Mouse (Mus musculus) A20 (cell line): ENCODE data around the gene Slc25a39.

Experiments used
- DNase-seq: peaks from one replicate; pipeline ENCODE4 v3.0.0-alpha.2; 2011; ENCODE audit warnings: low read depth, low spot score

Slc25a39 gene

DNA sequence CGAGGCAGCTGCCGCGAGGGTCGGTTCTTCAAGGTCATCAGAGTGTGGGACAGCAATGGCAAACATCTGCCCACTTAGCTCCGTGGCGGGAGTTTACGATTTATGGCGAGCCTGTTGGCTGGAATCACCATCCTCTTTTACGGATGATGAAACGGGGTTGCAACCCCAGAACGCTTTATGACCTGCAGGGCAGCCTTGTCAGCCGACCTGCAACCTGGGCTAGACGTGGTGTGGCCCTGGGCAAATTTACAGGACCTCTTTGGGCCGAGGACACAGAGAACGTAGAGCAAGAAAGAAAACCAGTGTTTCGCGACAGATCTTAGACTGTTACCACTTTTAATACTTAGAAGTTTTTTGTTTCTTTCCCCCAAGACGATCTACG, at the start of gene Slc25a39:
TSS of gene Slc25a39 (minus strand) at position 113 of the 382 bp plus-strand sequence.
- no peak for DNase-seq

DNA sequence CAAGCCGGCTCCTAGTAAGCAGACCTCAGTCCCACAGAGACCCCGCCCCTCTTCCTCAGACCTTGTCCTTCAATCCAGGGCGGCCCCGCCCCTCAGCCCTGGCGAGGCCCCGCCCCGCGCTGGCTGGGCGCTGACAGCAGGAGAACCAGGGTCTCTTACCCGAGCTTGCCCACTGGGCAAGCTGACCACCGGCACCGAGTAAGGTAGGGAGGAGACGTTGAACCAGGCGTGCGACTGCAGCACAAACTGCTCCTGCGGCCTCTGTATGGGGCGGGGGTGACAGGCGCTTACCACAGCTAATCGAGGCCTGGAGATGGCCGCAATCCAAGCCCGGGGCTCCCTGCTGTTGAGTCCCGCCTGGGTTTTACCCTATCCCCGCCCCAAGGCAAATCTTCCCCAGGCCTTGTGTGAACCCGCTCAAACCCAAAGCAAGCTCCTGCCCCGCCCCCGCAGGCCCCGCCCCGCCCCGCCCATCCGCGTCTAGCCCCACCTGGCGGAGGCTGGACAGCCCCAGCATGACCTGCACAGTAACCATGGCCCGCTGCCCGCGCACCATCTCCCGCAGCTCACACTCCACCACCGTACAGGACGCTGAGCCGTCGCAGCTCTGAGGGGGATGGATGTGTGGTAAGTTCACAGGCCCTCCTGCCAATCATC, 48.1 kb upstream of the Slc25a39 start:
- DNase-seq, result peak; percentile 85

DNA sequence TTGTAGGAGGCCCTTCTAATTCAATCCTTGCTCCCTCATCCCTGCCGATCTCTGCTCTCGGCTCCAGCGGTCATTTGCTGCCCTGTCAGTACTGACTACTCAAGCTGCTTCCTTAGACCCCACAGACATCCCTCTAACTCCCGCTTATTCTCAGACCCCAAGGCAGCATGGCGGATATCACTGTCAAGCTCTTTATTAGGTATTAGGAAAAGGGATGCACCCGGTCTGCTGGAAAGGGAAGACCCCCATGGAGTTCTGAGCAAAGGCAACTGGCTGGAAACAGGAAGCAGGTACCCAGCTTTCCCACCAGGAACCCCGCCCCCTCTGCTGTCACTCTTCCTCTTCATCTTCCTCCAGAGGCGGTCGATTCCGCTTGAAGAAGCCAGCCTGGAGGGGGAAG, 45.4 kb upstream of the Slc25a39 start:
- no peak for DNase-seq

DNA sequence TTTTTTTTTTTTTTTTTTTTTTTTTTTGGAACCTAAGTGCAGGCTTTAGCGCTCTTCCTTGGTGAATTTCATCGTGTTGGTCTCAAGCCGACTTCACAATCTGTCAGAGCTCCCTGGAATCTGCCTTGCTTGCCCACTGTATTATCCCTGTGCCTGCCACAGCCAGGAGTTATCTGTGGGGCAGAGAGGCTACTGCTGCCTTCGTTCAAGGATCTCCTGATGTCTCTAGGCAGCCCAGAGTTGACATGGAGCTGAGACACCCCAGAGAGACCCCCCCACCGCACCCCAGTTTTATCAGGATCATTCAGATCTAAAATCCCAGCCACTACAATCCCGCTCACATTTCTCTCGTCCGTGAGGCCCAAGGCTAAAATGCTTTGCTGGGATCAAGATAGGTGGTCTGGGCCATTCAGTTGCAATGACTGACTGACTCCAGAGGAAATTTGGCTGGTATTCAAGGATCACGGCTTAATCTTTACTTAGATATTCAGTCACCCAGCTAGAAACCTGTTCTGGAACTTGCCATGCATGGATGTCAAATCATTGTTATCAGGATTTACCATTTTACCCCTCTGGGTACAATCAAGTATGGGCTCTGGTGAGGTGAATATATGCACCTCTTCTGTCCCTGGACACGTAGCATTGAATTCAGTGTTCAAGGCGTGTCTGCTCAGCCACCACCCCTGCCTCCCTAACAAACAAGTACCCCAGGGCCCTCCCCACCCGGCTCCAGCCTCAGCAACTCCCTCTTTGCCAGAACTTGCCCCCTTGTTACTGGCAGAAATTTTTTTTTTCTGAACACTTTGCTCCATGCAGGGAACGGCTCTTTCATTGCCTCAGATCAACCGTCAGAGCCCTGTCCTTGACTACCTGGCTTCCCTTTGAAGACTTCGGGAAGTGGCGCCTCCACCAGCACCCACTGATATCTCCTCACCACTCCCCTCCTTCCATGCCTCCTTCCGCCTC, 41.6 kb upstream of the Slc25a39 start:
- no peak for DNase-seq

DNA sequence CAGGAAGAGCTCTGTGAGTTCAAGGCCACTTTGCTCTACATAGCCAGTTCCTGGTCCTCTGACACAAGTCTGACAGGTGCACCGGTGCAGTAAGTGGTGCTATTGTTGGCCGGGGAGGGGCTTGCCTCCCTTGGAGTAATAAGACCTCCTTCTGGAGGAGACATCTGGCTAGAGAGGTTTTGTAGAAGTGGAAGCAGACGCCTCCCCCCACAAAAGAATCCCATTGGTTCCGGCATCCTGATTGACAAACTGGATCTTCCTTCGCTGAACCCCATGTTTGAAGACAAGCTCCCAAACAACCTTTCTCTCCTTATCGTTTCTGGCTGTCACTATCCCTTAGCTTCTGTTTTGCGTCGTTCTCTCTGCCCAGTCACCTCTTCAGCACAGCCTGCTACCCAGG, 40.6 kb upstream of the Slc25a39 start:
- no peak for DNase-seq

DNA sequence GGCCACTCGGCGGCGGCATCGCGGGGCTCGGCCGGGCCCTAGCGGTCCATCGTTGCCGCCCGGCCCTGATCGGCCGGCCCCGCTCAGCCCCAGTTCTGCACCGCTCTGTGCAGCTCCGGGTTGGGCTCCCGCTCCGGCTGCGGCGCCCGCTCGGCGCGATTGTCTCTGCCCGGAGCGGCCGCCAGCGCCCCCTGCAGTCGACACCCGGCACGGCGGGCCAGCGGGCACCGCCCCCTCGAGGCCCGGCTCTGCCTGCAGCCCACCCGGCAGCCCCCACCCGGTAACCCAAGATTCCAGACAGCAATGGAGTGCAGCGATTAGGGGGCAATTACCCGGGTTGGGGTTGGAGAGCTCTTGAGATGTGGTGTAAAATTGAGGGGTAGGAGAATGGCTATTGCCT, 39.8 kb upstream of the Slc25a39 start, which contains the start of gene Fam171a2:
TSS of gene Fam171a2 (minus strand) at position 186 of the 400 bp plus-strand sequence.
- DNase-seq, result peak; percentile 68

DNA sequence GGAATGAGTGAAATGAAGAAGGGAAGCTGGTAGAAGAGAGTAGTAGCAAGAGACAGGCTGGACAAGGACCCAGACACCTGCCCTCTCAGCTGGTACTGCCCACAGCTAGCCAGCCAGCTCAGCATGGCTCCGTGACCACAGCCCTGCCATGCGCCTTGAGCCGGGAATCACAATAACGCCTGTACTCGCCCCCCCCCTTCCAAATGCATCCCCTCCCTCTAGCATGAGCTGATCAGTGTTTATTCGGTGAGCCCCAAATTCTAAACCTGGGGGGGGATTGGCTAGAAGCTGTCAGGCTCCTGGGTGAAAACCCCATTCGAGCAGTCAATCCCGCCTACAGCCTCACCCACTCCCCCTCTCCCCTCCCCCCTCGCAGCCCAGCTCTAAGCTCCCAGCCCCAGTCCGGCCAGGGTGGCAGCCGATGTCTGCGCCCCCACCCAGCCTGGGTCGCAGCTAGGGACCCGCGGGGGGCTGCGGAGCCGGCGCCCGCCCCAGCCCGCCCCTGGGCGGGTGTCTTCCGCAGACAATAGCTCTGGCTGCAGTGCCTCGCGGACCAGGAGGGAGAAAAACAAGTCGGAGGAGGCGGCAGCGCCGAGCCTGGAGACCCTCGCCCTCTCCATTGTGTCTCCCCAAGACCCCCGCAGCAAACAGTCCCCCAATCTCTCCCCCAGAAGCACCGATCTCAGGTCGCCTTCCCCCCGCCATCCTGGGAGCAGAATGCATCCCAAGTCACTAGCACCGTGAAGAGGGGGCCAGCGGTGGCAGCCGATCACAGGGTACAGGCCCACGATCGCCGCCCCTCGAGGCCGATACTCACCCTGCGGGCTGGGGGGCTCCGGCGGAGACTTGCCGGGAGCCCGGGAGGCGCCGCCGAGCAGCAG, 39.1 kb upstream of the Slc25a39 start:
- no peak for DNase-seq

DNA sequence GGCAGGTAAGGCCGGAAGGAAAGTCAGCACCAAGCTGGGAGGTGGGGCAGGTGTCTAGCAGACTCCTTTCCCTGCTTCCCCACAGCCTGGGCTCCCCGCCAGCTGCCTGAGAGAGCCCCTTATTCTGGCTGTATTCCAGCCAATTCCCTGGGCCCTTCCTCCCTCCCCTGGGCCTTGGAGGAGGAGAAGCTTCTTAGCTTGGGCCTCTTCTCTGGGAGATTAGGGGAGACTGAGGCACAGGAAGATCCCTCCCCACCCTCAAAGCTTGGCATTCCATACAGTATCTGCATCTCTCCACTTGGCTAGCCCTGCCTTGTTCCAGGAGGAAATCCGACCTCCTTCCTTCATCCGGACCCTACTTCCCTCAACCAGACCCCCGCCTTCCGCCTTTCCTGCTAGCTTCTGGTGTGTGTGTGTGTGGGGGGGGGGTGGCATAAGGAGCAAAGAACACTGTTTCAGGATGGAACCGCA, 38.2 kb upstream of the Slc25a39 start:
- no peak for DNase-seq

DNA sequence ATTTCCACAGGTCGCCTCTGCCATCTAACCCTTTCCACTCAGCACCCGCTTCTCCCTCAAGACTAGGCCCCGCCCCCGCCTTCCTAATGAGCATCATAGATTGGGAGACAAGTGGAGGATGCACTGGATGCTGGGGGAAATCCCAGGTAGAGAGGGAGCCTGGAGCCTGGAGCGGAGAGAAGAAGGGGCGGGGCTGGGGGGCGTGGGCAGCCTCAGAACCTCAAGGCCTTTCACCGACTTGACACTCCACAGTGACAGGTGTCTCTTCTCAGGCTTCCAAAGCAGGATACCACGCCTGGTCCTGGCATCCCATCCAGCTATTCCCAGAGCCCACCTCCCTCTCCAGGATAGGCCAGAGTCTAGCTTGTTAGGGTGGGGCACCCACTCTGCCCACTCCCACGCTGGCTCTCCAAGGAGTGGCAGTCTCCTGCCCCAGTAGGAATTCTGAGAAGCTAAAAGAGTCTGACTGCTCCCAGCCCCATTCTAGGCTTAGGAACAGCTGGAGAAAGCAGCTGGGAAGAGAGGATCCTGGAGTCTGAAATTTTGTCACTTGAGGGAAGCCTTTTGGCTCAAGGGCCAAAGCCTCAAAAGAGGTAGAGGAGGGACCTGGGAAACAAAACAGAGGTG, 37.6 kb upstream of the Slc25a39 start:
- DNase-seq, result no peak

DNA sequence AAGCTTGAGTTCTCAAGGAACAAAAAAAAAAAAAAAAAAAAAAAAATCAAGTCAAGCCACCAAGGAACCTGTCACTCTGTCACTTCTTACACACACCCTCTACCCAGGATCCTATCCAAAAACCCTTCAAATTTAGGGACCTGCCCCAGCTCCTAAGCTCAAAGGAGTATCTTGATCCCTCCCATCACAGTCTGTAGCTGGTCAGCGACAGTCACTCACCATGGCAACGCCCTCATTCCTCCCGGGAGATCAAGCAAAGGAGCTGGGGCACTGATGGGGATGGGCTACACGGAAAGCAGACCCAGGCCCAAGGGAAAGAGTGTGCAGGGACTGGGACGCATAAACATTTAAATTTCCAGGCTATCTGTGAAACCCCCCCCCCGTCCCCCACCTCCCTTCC, 37.0 kb upstream of the Slc25a39 start:
- no peak for DNase-seq

DNA sequence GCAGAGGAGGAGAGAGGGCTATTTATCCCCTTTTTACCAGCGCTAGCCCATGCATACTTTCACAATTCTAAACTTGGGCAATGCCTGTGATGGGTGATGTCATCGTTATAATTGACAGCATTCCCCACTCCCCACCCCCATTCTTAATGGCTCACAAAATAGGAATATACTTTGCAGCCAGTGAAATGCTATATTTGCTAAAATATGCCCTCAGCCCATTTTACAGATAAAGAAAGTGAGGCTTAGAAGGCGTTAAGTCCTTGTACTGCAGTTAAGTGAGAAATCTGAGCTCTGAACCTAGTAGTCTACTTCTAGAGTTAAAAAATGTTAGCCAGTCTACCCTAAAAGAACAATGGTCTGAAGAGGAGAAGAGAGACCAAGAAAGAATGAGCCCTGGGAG, 36.6 kb upstream of the Slc25a39 start:
- no peak for DNase-seq

DNA sequence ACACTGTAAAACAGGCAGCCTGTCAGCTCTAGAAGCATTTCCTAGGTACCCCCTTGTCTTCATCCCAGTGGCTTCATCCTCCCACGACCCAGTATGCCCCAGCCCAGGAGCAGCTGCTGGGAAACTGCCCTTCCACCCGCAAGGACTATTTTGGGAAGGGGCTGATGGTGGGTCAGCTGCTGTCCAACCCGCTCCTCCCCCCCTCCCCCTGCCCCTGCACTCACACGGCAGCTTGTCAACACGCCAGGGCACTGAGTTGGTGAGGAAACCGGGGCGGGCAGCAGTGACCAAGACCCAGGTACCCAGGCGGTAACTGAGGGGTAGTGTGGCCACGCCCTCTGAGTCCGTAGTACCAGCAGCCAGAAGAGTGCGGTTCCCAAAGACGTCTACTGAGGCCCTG, 36.0 kb upstream of the Slc25a39 start:
- DNase-seq, result no peak

DNA sequence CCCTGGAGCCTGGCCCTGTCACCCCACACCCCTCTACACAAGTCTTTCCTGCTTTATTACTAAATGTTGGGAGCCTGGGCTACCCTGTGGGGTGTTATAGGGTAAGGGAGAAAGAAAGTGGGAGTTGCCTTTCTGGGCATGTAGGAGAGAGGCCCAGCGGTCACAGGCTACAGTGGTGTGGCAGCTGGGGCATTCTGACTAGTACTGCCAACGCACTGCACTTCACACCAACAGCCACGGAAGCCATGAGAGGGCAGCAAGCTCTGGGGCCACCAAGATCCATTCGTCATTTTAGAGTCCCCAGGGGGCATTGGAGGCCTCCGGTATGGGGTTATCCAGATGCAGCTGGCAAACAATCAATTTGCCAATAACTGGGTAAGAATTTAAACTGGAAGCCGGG, 34.3 kb upstream of the Slc25a39 start:
- no peak for DNase-seq

DNA sequence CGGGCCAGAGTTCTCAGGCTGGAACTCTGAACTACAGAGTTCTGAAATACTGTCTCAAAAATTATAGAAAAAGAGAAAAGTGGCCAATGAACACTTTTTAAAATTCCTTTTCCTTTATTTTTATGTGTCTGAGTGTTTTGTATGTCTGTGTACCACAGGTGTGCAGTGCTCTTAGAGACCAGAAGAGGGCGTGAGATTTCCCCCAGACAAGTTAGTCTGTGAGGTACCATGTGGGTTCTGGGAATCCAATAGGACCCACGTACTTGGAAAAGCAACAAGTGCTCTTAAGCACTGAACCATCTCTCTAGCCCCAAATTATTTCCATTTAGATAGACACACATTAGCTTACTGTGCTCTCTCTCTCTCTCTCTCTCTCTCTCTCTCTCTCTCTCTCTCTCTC, 33.7 kb upstream of the Slc25a39 start:
- no peak for DNase-seq

DNA sequence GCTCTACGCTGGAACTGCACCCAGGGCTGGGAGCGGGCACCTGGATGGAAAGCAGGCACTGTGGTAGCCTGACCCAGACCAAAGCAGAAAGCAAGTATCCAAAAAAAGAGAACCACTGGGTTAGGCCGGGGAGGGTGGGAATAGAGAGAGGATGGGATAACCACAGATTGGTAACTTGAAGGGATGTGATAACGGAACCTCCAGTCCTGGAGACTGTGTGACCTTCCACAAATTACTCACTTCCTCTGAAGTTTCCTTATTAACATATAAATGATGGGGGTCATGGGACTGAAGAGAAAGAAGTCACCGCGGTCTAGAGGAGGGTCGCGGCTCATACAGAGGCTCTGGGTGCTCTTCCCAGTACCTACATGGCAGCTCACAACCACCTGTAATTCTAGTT, 32.5 kb upstream of the Slc25a39 start:
- DNase-seq, result no peak

DNA sequence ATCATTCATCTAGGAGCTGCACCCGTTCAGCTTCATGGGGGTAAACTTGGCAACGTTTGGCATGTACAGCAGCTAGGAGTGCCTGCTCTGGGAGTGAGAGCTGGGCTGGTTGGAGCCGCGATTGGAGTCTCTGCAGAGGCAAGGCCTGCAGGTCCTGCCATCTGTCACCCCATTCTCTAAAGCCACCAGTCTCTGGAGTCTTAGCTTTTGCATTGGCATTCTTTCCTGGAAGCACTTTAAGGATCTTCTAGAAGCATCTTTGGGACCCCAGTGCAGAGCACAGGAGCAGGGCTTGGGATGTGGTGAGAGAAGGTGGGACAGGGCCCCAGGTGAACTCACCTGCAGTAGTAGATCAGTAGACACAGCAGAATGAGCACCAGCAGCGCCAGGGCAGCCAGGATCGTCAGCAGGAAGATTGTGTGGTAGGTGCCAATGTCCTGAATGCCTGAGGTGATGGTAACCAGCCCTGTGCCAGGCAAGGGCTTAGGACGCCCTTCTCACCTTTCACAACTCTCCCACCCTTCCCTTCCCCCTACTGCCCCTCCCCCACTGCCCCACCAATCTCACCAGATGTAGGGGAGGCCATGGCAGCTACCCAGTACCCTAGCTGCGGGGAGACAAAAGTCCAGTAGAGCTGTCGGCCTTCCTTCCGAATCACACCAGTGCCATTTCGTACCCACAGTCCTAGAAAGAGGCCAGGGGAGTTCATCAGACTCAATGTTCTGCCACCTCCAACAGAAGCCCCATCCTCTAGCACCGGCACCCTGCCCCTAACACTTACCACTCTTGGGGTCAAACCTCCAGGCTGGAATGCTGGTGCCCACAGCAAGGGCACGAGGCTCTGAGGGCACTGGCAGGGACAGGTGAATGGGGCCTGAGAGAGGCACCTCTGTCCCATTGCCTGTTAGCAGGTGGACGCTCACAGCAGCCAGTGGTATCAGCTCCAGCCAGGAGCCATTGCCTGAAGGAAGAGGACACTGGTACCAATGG, 31.6 kb upstream of the Slc25a39 start:
- no peak for DNase-seq

DNA sequence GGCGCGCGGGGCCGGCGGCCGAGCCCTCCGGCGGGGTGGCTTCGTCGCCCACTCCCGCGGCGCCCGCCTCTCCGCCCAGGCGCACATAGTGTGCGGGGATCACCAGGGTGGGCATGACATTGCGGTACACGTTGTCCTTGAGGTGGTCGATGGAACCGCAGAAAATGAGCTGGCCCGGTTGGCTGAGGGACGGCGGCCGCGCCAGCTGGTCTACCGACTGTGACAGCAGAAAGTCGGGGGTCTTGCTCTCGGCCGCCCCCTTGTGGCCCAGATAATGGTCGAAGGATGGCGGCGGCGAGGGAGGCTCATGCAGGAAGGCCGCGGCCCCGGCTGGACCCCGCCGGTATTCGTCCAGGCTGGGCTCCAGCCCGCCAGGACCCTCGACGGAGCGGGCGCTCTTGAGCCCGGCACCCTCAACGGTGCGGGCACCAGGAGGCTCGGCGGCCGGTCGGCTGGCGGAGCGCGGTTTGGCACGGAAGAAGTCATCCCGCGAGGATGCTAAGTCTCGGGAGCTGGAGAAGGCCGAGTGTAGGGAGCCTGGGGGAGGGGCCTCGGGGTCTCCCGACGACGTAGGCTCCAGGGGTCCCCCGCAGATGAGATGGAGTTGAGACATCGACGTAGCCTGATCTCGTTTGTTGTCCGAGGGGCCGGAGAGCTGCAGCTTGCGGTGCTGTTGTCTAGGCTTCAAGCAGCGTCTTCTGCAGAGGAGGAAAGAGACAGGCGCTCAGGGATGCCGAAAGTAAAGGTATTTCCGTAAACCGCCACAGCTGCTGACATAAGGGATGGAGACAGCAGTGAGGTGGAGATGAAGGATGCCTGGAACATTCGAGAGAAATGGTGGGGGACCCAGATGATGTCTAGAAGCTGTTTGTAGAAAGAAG, 30.7 kb upstream of the Slc25a39 start:
- no peak for DNase-seq

DNA sequence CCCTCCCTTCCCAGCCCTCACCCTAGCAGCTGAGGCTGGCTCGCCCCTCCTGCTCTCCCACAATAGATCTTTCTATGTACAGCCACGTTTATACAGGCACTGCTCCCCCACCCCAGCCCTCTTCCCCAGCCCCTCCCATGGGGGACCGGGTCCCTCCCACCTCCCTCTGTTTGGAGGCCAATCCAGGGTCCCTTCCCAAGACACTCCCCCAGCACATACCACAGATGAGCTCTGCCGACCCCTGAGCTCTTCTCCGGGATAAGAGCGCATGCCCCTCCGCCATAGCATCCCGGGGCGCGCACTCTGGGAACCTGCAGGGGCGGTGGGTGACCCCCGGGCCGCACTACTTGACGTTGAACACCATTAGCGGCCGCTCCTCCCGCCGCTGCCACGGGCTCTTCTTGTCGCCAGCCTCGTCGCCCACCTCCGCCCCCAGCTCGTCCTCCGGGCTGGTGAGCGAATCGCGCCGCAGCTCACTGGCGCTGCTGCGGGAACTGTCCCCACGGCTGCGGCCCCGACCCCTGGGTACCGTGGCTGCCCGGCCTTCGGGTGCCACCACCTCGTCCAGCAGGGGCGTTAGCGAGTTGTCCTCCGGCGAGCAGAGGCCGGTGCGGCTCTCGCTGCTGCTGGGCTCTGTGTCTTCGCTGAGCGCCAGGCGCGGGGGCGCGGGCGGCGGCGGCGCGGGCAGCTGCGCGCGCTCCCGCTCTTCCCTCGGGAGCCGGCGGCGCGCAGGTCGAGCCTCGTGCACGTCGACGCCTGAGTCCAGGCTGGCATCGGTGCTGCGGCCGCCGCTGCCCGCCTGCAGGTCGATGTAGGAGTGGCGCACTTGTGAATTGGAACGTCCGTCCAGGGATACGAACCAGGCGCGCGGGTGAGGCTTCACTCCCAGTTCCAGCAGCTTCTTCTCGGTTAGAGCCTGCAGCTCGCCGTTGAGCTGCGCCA, 29.6 kb upstream of the Slc25a39 start:
- DNase-seq, result no peak
